Mouse (Mus musculus): ENCODE measurements around the gene Lrrc47. TPM values are rescaled to one million over a fixed set of nuclear protein-coding genes. Genes with fewer than 3 reads are reported as not detected.

Lrrc47 gene
- polyA plus RNA-seq, 1 experiment from 2014 or later = 15.2 TPM

GRCm38 (mm10) chr4:154021432-154021831, 9.9 kb downstream of the Lrrc47 start:
- Histone ChIP-seq H3K9ac (replicated peaks; ENCODE audit: low read depth) (no peak overlapping the region), H3K4me2 (replicated peaks; ENCODE audit: low read depth, low read length) (no peak overlapping the region), H3K4me3 (ENCODE audit: low read depth, low read length) (no peak overlapping the region), H3K4me1 (ENCODE audit: insufficient read depth, low read depth, low read length) (peaks cover 13% of the 10 kb centered on the region), H3K36me3 (ENCODE audit: insufficient read depth, low read length) (peaks cover 29% of the 10 kb centered on the region; the same call in 1 of the 2 replicates), H3K27me3 (replicated peaks; ENCODE audit: insufficient read depth, low read length) (no peaks in the 10 kb centered on the region), H3K27ac (ENCODE audit: low read length) (no peak overlapping the region), H3K9me3 (ENCODE audit: low read length) (no peaks in the 10 kb centered on the region)
- DNase-seq (ENCODE audit: low spot score) = no peak
- WGBS = 85% methylated on average over 9 of the region's 9 CpGs
- no peak for TF ChIP-seq CTCF (IDR thresholded peaks at IDR 0.05)
- no peak for TF ChIP-seq EP300 (IDR thresholded peaks at IDR 0.05)
- ATAC-seq = no peak

DNA sequence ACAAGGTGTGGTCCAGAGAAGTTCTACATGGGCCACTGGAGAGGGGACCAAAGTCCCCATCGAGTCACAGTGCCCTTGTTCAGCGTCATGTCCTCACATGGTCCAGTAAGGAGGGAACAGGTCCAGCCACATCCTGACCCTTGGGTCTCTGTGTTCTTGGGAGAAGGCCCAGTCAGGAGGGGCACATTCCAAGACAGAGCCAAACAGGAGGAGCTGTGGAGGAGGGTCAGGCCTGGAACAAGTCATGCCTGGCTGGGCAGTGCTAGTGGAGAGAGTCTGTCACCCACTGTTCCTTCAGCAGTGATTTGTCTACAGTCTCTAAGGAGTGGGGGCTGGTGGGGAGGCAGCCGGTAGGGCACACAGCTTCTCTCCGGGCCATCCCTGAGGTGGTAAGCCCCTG, 10.9 kb downstream of the Lrrc47 start:
- H3K27me3 ChIP-seq (replicated peaks; ENCODE audit: insufficient read depth, low read length) = no peaks in the 10 kb centered on the region
- TF ChIP-seq EP300 (IDR thresholded peaks at IDR 0.05) (no peak; the same call in 1 of the 2 replicates), CTCF (IDR thresholded peaks at IDR 0.05) (no peak)
- ATAC-seq = peak; percentile 77
- peaks cover 26% of the 10 kb centered on the region; the same call in 1 of the 2 replicates for H3K36me3 ChIP-seq (ENCODE audit: insufficient read depth, low read length)
- H3K4me3 ChIP-seq (ENCODE audit: low read depth, low read length) = no peak overlapping the region
- H3K4me2 ChIP-seq (replicated peaks; ENCODE audit: low read depth, low read length) = no peak overlapping the region
- H3K4me1 ChIP-seq (ENCODE audit: insufficient read depth, low read depth, low read length) = peaks cover 14% of the 10 kb centered on the region
- H3K9ac ChIP-seq (replicated peaks; ENCODE audit: low read depth) = no peak overlapping the region
- H3K27ac ChIP-seq (ENCODE audit: low read length) = peak overlapping the region; percentile 76
- peak; percentile 82 for DNase-seq (ENCODE audit: low spot score)
- WGBS = 60% methylated on average over 4 of the region's 4 CpGs
- no peaks in the 10 kb centered on the region for H3K9me3 ChIP-seq (ENCODE audit: low read length)

DNA sequence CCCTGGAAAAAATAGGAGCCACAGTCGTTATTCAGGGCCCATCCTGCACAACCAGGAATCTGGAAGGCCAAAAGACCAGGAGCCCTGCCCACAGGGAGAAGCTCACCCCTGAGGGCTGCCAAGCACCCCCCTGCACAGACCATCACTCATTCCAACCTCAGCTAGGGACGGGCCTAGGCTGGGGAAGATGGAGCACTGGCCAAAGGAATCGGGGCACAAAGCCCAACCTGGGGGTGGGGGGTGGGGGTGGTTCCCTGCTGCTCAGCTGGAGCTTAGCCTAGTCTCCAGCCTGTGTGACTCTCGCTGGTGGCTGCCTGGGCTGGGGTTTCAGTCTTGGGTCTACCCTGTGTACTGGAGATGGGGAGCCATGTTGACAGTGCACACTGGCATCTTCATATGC, 11.3 kb downstream of the Lrrc47 start:
- WGBS = 46% methylated on average over 4 of the region's 4 CpGs
- no peak for ATAC-seq
- Histone ChIP-seq H3K9ac (replicated peaks; ENCODE audit: low read depth) (no peak overlapping the region), H3K36me3 (ENCODE audit: insufficient read depth, low read length) (peaks cover 25% of the 10 kb centered on the region; the same call in 1 of the 2 replicates), H3K4me2 (replicated peaks; ENCODE audit: low read depth, low read length) (no peak overlapping the region), H3K9me3 (ENCODE audit: low read length) (no peaks in the 10 kb centered on the region), H3K4me3 (ENCODE audit: low read depth, low read length) (no peak overlapping the region), H3K27ac (ENCODE audit: low read length) (peak overlapping the region; percentile 76), H3K4me1 (ENCODE audit: insufficient read depth, low read depth, low read length) (peaks cover 14% of the 10 kb centered on the region), H3K27me3 (replicated peaks; ENCODE audit: insufficient read depth, low read length) (no peaks in the 10 kb centered on the region)
- TF ChIP-seq CTCF (IDR thresholded peaks at IDR 0.05) (no peak), EP300 (IDR thresholded peaks at IDR 0.05) (no peak)
- DNase-seq (ENCODE audit: low spot score) = no peak

GRCm38 (mm10) chr4:154023754-154024601, 12.4 kb downstream of the Lrrc47 start:
- Histone ChIP-seq H3K27me3 (replicated peaks; ENCODE audit: insufficient read depth, low read length) (no peaks in the 10 kb centered on the region), H3K36me3 (ENCODE audit: insufficient read depth, low read length) (peaks cover 19% of the 10 kb centered on the region; the same call in 1 of the 2 replicates), H3K27ac (ENCODE audit: low read length) (no peak overlapping the region), H3K4me3 (ENCODE audit: low read depth, low read length) (no peak overlapping the region), H3K4me1 (ENCODE audit: insufficient read depth, low read depth, low read length) (peaks cover 14% of the 10 kb centered on the region), H3K4me2 (replicated peaks; ENCODE audit: low read depth, low read length) (peak overlapping the region; percentile 66; the same call in 1 of the 2 replicates), H3K9me3 (ENCODE audit: low read length) (no peaks in the 10 kb centered on the region), H3K9ac (replicated peaks; ENCODE audit: low read depth) (no peak overlapping the region)
- 17% methylated on average over 8 of the region's 8 CpGs for WGBS
- DNase-seq (ENCODE audit: low spot score) (no peak), ATAC-seq (no peak)
- TF ChIP-seq EP300 (IDR thresholded peaks at IDR 0.05) (no peak), CTCF (IDR thresholded peaks at IDR 0.05) (no peak)

GRCm38 (mm10) chr4:154024729-154025521, 13.4 kb downstream of the Lrrc47 start:
- DNase-seq (ENCODE audit: low spot score) (peak; percentile 40), ATAC-seq (no peak)
- H3K9me3 ChIP-seq (ENCODE audit: low read length) = no peaks in the 10 kb centered on the region
- H3K4me2 ChIP-seq (replicated peaks; ENCODE audit: low read depth, low read length) = peak overlapping the region; percentile 66
- H3K4me1 ChIP-seq (ENCODE audit: insufficient read depth, low read depth, low read length) = peaks cover 14% of the 10 kb centered on the region
- peak overlapping the region; percentile 43 for H3K4me3 ChIP-seq (ENCODE audit: low read depth, low read length)
- H3K9ac ChIP-seq (replicated peaks; ENCODE audit: low read depth) = peak overlapping the region; percentile 32
- H3K27ac ChIP-seq (ENCODE audit: low read length) = peak overlapping the region; percentile 76
- TF ChIP-seq EP300 (IDR thresholded peaks at IDR 0.05) (no peak), CTCF (IDR thresholded peaks at IDR 0.05) (no peak)
- 25% methylated on average over 17 of the region's 17 CpGs for WGBS
- H3K27me3 ChIP-seq (replicated peaks; ENCODE audit: insufficient read depth, low read length) = no peaks in the 10 kb centered on the region
- peaks cover 14% of the 10 kb centered on the region; the same call in 1 of the 2 replicates for H3K36me3 ChIP-seq (ENCODE audit: insufficient read depth, low read length)

Data from lung, postnatal 0 days (tissue).